Mouse (Mus musculus) embryonic facial prominence, embryonic 13.5 days (tissue): ENCODE results near the gene Sult2b1. TPM values are rescaled to one million over a fixed set of nuclear protein-coding genes. Genes with fewer than 3 reads are reported as not detected.
A peak's percentile ranks its signal among the peaks of the same experiment; 100 is the strongest.

Experiments used
- ATAC-seq: fragments of 200-750 bp; cut with Nextera tagmentation; 2 replicates; pipeline ENCODE4 v1.8.0; 2017; ENCODE audit warnings: low read depth; ENCODE audit not compliant: insufficient number of reproducible peaks, insufficient read depth, low FRiP score, low TSS enrichment
- H3K27ac ChIP-seq: fragments of 300-500 bp; sonication (generic); 2 replicates; pipeline ENCODE4 v1.5.1; 2015; ENCODE audit warnings: moderate library complexity, mild to moderate bottlenecking, inconsistent platforms
- H3K27me3 ChIP-seq: fragments of 300-500 bp; sonication (generic); 2 replicates; pipeline ENCODE4 v1.6.1; 2015; ENCODE audit warnings: mild to moderate bottlenecking, inconsistent platforms
- H3K36me3 ChIP-seq: fragments of 300-500 bp; sonication (generic); 2 replicates; pipeline ENCODE4 v1.6.1; 2015; ENCODE audit warnings: mild to moderate bottlenecking, inconsistent platforms
- H3K4me1 ChIP-seq: fragments of 300-500 bp; sonication (generic); 2 replicates; pipeline ENCODE4 v1.6.1; 2015; ENCODE audit warnings: inconsistent platforms
- H3K4me2 ChIP-seq: fragments of 300-500 bp; sonication (generic); 2 replicates; pipeline ENCODE4 v1.6.1; 2015; ENCODE audit warnings: moderate library complexity, mild to moderate bottlenecking, inconsistent platforms
- H3K4me3 ChIP-seq: fragments of 300-500 bp; sonication (generic); 2 replicates; pipeline ENCODE4 v1.5.1; 2015; ENCODE audit warnings: mild to moderate bottlenecking, inconsistent platforms
- H3K9ac ChIP-seq: fragments of 300-500 bp; sonication (generic); 2 replicates; pipeline ENCODE4 v1.6.1; 2015; ENCODE audit warnings: mild to moderate bottlenecking, inconsistent platforms
- H3K9me3 ChIP-seq: fragments of 300-500 bp; sonication (generic); 2 replicates; pipeline ENCODE4 v1.6.1; 2016; ENCODE audit warnings: inconsistent platforms
- WGBS: fragments of 180-500 bp; shearing (Covaris S2); methylation state at CpG from one replicate; pipeline ENCODE4 v1.1.7; 2015; ENCODE audit warnings: mixed read lengths; 5-methylcytosine and 5-hydroxymethylcytosine counted together
- polyA plus RNA-seq: library from polyadenylated mRNA; unstranded; fragments of >200 nt; fragmentation: Nextera tagmentation; extraction: Ambion mirVana; gene quantifications from 2 replicates; pipeline ENCODE4 v1.2.1, GENCODE M21; 2015

Gene Sult2b1
- polyA plus RNA-seq, 1 experiment from 2014 or later: 8.4 TPM

DNA sequence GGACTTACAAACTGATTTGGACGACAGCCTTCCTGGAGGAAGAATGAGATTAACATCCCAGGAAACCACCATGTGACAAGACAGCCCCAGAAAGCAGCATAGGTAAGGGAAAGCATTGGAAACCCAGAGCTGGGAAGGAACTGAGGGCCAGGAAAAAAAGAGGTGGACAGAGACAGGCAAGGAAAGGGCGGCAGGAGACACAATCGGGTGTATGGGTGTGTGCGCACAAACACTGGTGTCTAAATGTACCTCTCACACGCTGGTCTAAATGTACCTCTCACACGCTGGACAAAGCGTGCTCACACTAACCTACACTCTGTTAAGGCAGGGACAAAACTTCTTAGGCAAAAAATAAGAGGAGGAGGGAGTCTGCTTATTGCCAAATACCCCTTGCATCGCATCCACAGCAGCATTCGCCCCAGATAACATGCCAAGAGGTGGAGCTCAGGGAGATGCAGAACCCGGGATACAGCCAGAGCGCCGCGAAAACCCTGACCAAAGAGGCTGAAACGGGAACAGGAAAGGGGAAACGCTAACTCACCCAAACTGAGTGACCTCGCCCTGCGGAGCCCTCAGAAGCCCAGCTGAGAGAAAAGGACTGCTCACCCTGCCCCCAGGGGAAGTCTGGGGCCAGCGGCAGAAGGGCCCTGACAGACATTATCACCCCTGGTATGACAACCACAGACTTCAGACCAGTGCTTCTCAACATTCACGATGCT is 68.6 kb downstream of the Sult2b1 start:
- peak overlapping the region; percentile 44 for H3K9ac ChIP-seq
- WGBS: 82% methylated on average over 19 of the region's 19 CpGs
- peaks cover 47% of the 10 kb centered on the region for H3K36me3 ChIP-seq

DNA sequence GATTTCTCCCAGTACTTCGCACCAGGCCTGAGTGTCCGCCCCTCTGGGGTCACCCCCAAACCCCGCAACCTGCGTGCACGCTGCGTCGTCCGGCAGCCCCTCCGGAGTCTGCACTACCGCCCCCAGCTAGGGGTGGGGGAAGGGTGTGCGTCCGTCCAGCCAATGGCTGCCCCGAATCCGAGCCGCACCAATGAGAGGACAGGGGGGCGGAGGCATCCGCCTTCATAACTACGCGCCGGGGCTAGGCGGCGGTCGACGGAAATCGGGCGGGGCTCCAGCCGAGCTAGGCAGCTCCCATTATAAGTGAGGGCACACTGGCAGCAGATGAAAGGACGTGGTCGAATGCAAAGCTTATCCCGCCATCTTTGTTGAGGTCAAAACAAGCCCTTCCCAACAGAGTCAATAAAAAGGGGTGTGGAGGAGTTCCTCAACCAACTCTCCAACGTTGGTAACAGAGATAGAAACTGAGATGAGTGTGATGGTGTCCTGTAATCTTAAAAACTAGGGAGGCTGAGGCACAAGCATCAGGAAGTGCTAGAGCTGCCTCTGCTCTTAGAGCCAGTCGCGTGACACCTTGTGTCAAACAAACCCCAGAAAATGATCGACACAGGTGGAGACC is 69.3 kb downstream of the Sult2b1 start, which contains the start of gene Rpl18:
Gene Rpl18 (plus strand): TSS at position 368 of the 619 bp plus-strand sequence.
- Histone ChIP-seq H3K36me3 (peaks cover 47% of the 10 kb centered on the region), H3K9ac (peak within 1 kb of the TSS; percentile 74), H3K4me2 (peak within 1 kb of the TSS; percentile 93), H3K27me3 (no peaks in the 10 kb centered on the region), H3K9me3 (no peaks in the 10 kb centered on the region), H3K4me3 (peak within 1 kb of the TSS; percentile 83), H3K4me1 (peaks cover 45% of the 10 kb centered on the region), H3K27ac (peak within 1 kb of the TSS; percentile 74)
- 8% methylated on average over 34 of the region's 34 CpGs for WGBS
- peak; percentile 89 for ATAC-seq

More for the DNA sequence above, 68.6 kb downstream of the Sult2b1 start:
- H3K9me3 ChIP-seq: no peaks in the 10 kb centered on the region
- peak overlapping the region; percentile 93 for H3K4me2 ChIP-seq
- ATAC-seq: no peak
- H3K27ac ChIP-seq: peak overlapping the region; percentile 74
- H3K27me3 ChIP-seq: no peaks in the 10 kb centered on the region
- peak overlapping the region; percentile 83 for H3K4me3 ChIP-seq
- H3K4me1 ChIP-seq: peaks cover 45% of the 10 kb centered on the region

- Histone ChIP-seq H3K9ac (peak overlapping the region; percentile 74), H3K4me1 (peaks cover 40% of the 10 kb centered on the region), H3K4me3 (peak overlapping the region; percentile 83), H3K27ac (peak overlapping the region; percentile 29), H3K36me3 (peaks cover 47% of the 10 kb centered on the region), H3K4me2 (peak overlapping the region; percentile 93), H3K27me3 (no peaks in the 10 kb centered on the region), H3K9me3 (no peaks in the 10 kb centered on the region)
- peak; percentile 50 for ATAC-seq
- WGBS: 4% methylated on average over 14 of the region's 14 CpGs
Observed at GRCm38 (mm10) chr7:45714630-45715089, 69.8 kb downstream of the Sult2b1 start.

GRCm38 (mm10) chr7:45713881-45714520 is 70.5 kb downstream of the Sult2b1 start:
- H3K36me3 ChIP-seq: peaks cover 47% of the 10 kb centered on the region
- H3K4me3 ChIP-seq: peak overlapping the region; percentile 83
- H3K4me1 ChIP-seq: peaks cover 40% of the 10 kb centered on the region
- H3K27ac ChIP-seq: peak overlapping the region; percentile 29
- H3K9ac ChIP-seq: peak overlapping the region; percentile 74
- no peak for ATAC-seq
- 73% methylated on average over 6 of the region's 6 CpGs for WGBS
- no peaks in the 10 kb centered on the region for H3K27me3 ChIP-seq
- peak overlapping the region; percentile 93 for H3K4me2 ChIP-seq
- no peaks in the 10 kb centered on the region for H3K9me3 ChIP-seq

DNA sequence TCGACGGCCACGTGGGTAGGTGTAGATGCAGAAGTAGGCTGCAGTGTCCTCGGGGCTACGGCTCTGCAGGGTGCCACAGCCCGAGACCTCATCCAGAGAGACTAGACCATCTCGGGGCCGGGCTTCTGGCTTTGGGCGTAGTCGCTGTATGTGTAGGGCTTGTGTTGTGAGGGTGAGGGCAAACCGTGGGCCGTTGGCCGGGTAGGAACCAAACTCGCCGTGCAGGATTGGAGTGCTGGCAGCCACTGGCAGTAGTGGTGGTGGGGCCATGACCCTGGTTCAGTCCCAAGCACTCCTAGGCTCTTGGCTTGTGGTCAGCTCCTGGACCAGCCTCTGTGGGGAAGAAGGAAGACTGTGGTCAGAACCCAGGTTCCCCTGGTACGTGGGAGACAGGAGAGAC is 71.1 kb downstream of the Sult2b1 start:
- WGBS: 93% methylated on average over 16 of the region's 16 CpGs
- no peak for ATAC-seq
- Histone ChIP-seq H3K27ac (no peak overlapping the region), H3K9ac (no peak overlapping the region), H3K9me3 (no peaks in the 10 kb centered on the region), H3K4me3 (no peak overlapping the region), H3K4me1 (peaks cover 42% of the 10 kb centered on the region), H3K36me3 (peaks cover 48% of the 10 kb centered on the region), H3K4me2 (no peak overlapping the region), H3K27me3 (no peaks in the 10 kb centered on the region)

- no peaks in the 10 kb centered on the region for H3K27me3 ChIP-seq
- peaks cover 48% of the 10 kb centered on the region for H3K36me3 ChIP-seq
- no peak overlapping the region for H3K4me2 ChIP-seq
- no peak overlapping the region for H3K27ac ChIP-seq
- no peak overlapping the region for H3K9ac ChIP-seq
- peaks cover 54% of the 10 kb centered on the region for H3K4me1 ChIP-seq
- 90% methylated on average over 21 of the region's 21 CpGs for WGBS
- no peaks in the 10 kb centered on the region for H3K9me3 ChIP-seq
- no peak for ATAC-seq
- H3K4me3 ChIP-seq: no peak overlapping the region
Observed at GRCm38 (mm10) chr7:45712022-45712757, 72.3 kb downstream of the Sult2b1 start.

GRCm38 (mm10) chr7:45711316-45712021 is 73.0 kb downstream of the Sult2b1 start:
- no peak for ATAC-seq
- H3K27me3 ChIP-seq: no peaks in the 10 kb centered on the region
- H3K4me1 ChIP-seq: peaks cover 52% of the 10 kb centered on the region
- H3K9me3 ChIP-seq: no peaks in the 10 kb centered on the region
- no peak overlapping the region for H3K27ac ChIP-seq
- WGBS: 90% methylated on average over 24 of the region's 24 CpGs
- H3K4me2 ChIP-seq: no peak overlapping the region
- no peak overlapping the region for H3K4me3 ChIP-seq
- H3K36me3 ChIP-seq: peaks cover 48% of the 10 kb centered on the region
- H3K9ac ChIP-seq: no peak overlapping the region

DNA sequence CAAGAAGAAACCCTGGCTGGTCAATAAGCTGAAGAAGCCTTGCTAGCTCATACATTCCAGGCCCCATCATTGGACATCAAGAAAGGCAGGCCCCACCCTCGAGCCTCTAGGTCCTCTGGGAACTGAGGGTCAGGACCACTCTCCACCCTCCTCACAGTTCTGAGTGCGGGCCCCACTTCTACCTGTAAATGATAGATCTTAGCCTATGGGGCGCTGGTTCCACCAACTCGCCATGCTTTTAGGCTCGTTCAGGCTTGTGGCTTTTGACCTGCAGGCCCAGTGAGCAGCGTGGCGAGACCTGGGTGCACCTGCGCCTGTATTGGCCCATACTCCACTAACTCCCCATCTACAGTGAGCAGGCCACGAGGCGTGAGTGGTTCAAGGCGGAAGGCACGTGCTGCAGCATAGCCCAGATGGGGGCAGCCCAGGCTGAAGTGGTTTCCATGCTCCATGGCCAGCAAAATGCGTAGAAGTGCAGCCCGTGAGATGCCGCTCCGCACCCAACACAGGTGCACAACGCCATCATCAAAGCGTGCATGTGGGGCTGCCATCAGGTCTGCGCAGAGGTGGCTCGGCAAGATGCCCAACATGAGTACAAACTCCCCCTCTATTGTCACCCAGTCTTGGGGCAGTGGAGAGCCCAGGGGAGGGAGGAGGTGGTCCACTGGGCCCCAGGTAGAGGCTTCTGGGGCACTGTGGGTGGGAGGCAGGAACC is 73.8 kb downstream of the Sult2b1 start:
- H3K36me3 ChIP-seq: peaks cover 48% of the 10 kb centered on the region
- no peak for ATAC-seq
- no peak overlapping the region for H3K4me3 ChIP-seq
- no peak overlapping the region for H3K9ac ChIP-seq
- no peak overlapping the region for H3K27ac ChIP-seq
- H3K9me3 ChIP-seq: no peaks in the 10 kb centered on the region
- H3K4me1 ChIP-seq: peaks cover 52% of the 10 kb centered on the region
- no peaks in the 10 kb centered on the region for H3K27me3 ChIP-seq
- WGBS: 90% methylated on average over 20 of the region's 20 CpGs
- H3K4me2 ChIP-seq: no peak overlapping the region

DNA sequence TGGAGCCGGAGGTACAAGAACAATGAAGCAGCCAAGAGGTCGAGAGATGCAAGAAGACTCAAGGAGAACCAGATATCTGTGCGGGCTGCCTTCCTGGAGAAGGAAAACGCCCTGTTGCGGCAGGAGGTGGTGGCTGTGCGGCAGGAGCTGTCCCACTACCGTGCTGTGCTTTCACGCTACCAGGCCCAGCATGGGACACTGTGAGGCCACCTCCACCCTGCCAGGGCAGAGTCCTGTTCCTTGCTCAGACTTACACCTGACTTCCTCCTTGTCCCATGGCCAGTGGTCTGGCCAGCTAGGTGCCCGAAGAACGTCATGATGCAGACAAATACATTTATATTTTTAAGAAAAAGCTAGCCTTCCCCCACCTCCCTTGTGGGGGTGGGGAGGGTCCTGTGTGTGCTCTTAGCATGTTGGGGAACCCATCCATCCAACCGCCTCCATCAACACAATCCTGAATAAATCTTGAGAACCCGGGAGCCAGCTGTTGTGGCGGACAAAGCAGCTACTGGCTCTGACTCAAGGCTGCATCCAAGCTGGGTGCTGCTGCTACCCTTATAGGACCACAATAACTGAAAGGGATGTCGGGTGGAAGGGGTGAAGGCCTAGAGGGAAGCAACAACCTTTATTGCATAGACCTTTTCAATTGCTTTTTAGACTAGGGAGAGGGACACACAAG is 74.7 kb downstream of the Sult2b1 start:
- Histone ChIP-seq H3K27me3 (no peaks in the 10 kb centered on the region), H3K9me3 (no peaks in the 10 kb centered on the region), H3K27ac (peak overlapping the region; percentile 39; the same call in 1 of the 2 replicates), H3K36me3 (peaks cover 48% of the 10 kb centered on the region), H3K4me1 (peaks cover 52% of the 10 kb centered on the region), H3K4me3 (no peak overlapping the region), H3K9ac (0 out of 2 replicates have a peak overlapping the region, but pooled peaks have one; percentile 52), H3K4me2 (no peak overlapping the region)
- 74% methylated on average over 14 of the region's 14 CpGs for WGBS
- ATAC-seq: no peak

DNA sequence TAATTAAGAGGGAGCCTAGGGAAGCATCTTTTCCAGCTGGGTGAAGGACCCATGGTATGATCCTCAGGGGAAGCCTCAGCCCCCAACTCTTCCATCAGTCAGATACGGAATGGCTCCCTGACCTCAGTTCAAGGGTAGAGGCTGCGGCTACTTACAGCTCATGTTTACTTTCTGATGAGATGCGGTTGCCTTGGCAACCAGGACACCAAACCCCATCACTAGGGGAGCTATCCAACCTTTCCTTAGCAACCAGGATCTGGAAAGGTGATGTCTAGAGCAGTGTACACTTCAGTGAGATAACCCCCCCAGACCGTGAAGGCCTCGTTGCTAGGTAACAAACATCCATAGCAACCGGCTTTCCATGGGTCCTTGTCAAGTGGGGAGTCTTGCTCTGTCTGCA is 75.4 kb downstream of the Sult2b1 start:
- H3K4me2 ChIP-seq: peak overlapping the region; percentile 97; the same call in 1 of the 2 replicates
- no peaks in the 10 kb centered on the region for H3K9me3 ChIP-seq
- H3K4me3 ChIP-seq: no peak overlapping the region
- no peak for ATAC-seq
- H3K36me3 ChIP-seq: peaks cover 48% of the 10 kb centered on the region
- H3K4me1 ChIP-seq: peaks cover 47% of the 10 kb centered on the region
- H3K9ac ChIP-seq: 0 out of 2 replicates have a peak overlapping the region, but pooled peaks have one; percentile 52
- no peaks in the 10 kb centered on the region for H3K27me3 ChIP-seq
- 50% methylated on average over 6 of the region's 6 CpGs for WGBS
- no peak overlapping the region for H3K27ac ChIP-seq
